Mouse (Mus musculus): Measurements from ENCODE around the gene 1300017J02Rik. TPM values are rescaled to one million over a fixed set of nuclear protein-coding genes. Genes with fewer than 3 reads are reported as not detected.

Gene 1300017J02Rik
- total and polyA plus RNA-seq, 3 experiments, result 0.62 to 2.6 TPM; not detected in 1

GRCm38 (mm10) chr9:103207846-103208245, 97.0 kb downstream of the 1300017J02Rik start:
- peaks cover 0 to 3% of the 10 kb centered on the region in 2 experiments; a peak in 2 of 4 replicates for H3K36me3 ChIP-seq (ENCODE audit: control insufficient read depth in 1 of 2, insufficient read depth in 2 of 2, low read length in 2 of 2)
- no peak overlapping the region for H3K27ac ChIP-seq (ENCODE audit: control insufficient read depth, low read depth, low read length)
- peak overlapping the region; percentile 52 for H3K9ac ChIP-seq (ENCODE audit: control insufficient read depth, low read depth, low read length, poor library complexity, severe bottlenecking)
- H3K27me3 ChIP-seq (ENCODE audit: control insufficient read depth in 1 of 2, insufficient read depth in 2 of 2, low read length in 2 of 2), result no peaks in the 10 kb centered on the region; a peak in 1 of 4 replicates
- no peaks in the 10 kb centered on the region for H3K9me3 ChIP-seq (replicated peaks; ENCODE audit: insufficient read depth, low read length)
- H3K4me1 ChIP-seq (ENCODE audit: control insufficient read depth in 1 of 2, insufficient read depth in 2 of 2, low read length in 2 of 2), result 0 out of 4 replicates have a peak, but pooled peaks cover 0 to 7% of the 10 kb centered on the region in 2 experiments
- H3K4me3 ChIP-seq (ENCODE audit: control insufficient read depth in 1 of 2, insufficient read depth in 1 of 2, low read depth in 2 of 2, low read length in 2 of 2), result peak overlapping the region in 1 of 2 experiments; percentile 36; a peak in 1 of 4 replicates
- no peaks in the 10 kb centered on the region for H3K79me2 ChIP-seq (ENCODE audit: control insufficient read depth, insufficient read depth, low read length, poor library complexity)
- peak; percentile 93 for DNase-seq (ENCODE audit: low read depth, low spot score)
- no peak for TF ChIP-seq CHD2 (IDR thresholded peaks at IDR 0.05; ENCODE audit: low read length)
- TF ChIP-seq GABPA (IDR thresholded peaks at IDR 0.05; ENCODE audit: low read depth, low read length), result no peak
- TF ChIP-seq NELFE (IDR thresholded peaks at IDR 0.05; ENCODE audit: low read depth, low read length), result no peak
- no peak for TF ChIP-seq CHD1 (IDR thresholded peaks at IDR 0.05; ENCODE audit: low read depth, low read length)
- peak; percentile 49 for TF ChIP-seq HCFC1 (IDR thresholded peaks at IDR 0.05; ENCODE audit: low read depth, low read length)
- no peak for TF ChIP-seq MAFK (IDR thresholded peaks at IDR 0.05; ENCODE audit: borderline replicate concordance, low read depth, low read length)
- no peak for TF ChIP-seq POLR2AphosphoS5 (IDR thresholded peaks at IDR 0.05; ENCODE audit: borderline replicate concordance, low read depth, low read length)
- TF ChIP-seq POLR2AphosphoS2 (IDR thresholded peaks at IDR 0.05; ENCODE audit: low read length), result no peak
- no peak for TF ChIP-seq MYB (IDR thresholded peaks at IDR 0.05; ENCODE audit: low read depth, low read length)
- peak; percentile 84 to 95 (median 91) for TF ChIP-seq CTCF (IDR thresholded peaks at IDR 0.05 in 2 of 3, conservative IDR thresholded peaks at IDR 0.05 in 1 of 3; ENCODE audit: control insufficient read depth in 1 of 3, insufficient read depth in 1 of 3, low read depth in 2 of 3, low read length in 3 of 3, poor library complexity in 1 of 3, severe bottlenecking in 1 of 3)
- TF ChIP-seq SMC3 (IDR thresholded peaks at IDR 0.05; ENCODE audit: low read depth, low read length), result peak; percentile 80
- TF ChIP-seq BHLHE40 (IDR thresholded peaks at IDR 0.05; ENCODE audit: borderline replicate concordance, low read depth, low read length), result no peak
- TF ChIP-seq ZC3H11A (IDR thresholded peaks at IDR 0.05; ENCODE audit: low read depth, low read length), result peak; percentile 51; the same call in 1 of the 2 replicates
- no peak for TF ChIP-seq ZMIZ1 (IDR thresholded peaks at IDR 0.05; ENCODE audit: low read depth, low read length)
- TF ChIP-seq ZNF384 (IDR thresholded peaks at IDR 0.05; ENCODE audit: low read depth, low read length), result peak; percentile 85
- TF ChIP-seq KAT2A (conservative IDR thresholded peaks at IDR 0.05; ENCODE audit: low read depth, low read length), result no peak
- no peak for TF ChIP-seq MEF2A (IDR thresholded peaks at IDR 0.05; ENCODE audit: extremely low read depth, insufficient replicate concordance, low read depth, low read length, poor library complexity, severe bottlenecking)
- TF ChIP-seq GATA1 (IDR thresholded peaks at IDR 0.05; ENCODE audit: low read depth, low read length), result no peak
- no peak for TF ChIP-seq TAL1 (IDR thresholded peaks at IDR 0.05; ENCODE audit: low read length)
- 0 out of 2 replicates have a peak, but pooled peaks have one; percentile 15 for TF ChIP-seq TBP (IDR thresholded peaks at IDR 0.05; ENCODE audit: low read depth, low read length)
- peak; percentile 67; the same call in 1 of the 2 replicates for TF ChIP-seq ETS1 (IDR thresholded peaks at IDR 0.05; ENCODE audit: low read depth, low read length)
- no peak for TF ChIP-seq USF1 (IDR thresholded peaks at IDR 0.05; ENCODE audit: low read depth, low read length)
- no peak for TF ChIP-seq POLR2A (IDR thresholded peaks at IDR 0.05; ENCODE audit: control insufficient read depth in 1 of 2, insufficient read depth in 1 of 2, low read depth in 1 of 2, low read length in 2 of 2, poor library complexity in 1 of 2)
- TF ChIP-seq E2F4 (IDR thresholded peaks at IDR 0.05; ENCODE audit: borderline replicate concordance, low read depth, low read length), result no peak
- TF ChIP-seq USF2 (IDR thresholded peaks at IDR 0.05; ENCODE audit: borderline replicate concordance in 1 of 2, insufficient read depth in 1 of 2, low read depth in 1 of 2, low read length in 2 of 2), result no peak
- TF ChIP-seq EP300 (IDR thresholded peaks at IDR 0.05; ENCODE audit: low read depth in 1 of 2, low read length in 2 of 2), result no peak
- TF ChIP-seq NRF1 (IDR thresholded peaks at IDR 0.05; ENCODE audit: insufficient read depth, low read depth, low read length, poor library complexity, severe bottlenecking), result no peak
- TF ChIP-seq MYC (IDR thresholded peaks at IDR 0.05; ENCODE audit: low read depth, low read length), result no peak
- TF ChIP-seq TCF12 (IDR thresholded peaks at IDR 0.05; ENCODE audit: low read depth, low read length), result no peak
- peak; percentile 82 for TF ChIP-seq MAZ (IDR thresholded peaks at IDR 0.05; ENCODE audit: low read depth, low read length)
- TF ChIP-seq MXI1 (IDR thresholded peaks at IDR 0.05; ENCODE audit: low read depth, low read length), result no peak
- TF ChIP-seq SIN3A (IDR thresholded peaks at IDR 0.05; ENCODE audit: low read length), result peak; percentile 51; the same call in 1 of the 2 replicates
- TF ChIP-seq UBTF (IDR thresholded peaks at IDR 0.05; ENCODE audit: borderline replicate concordance, insufficient read depth, low read depth, low read length), result no peak
- 0 out of 2 replicates have a peak, but pooled peaks have one; percentile 11 for TF ChIP-seq ELF1 (IDR thresholded peaks at IDR 0.05; ENCODE audit: low read depth, low read length)
- TF ChIP-seq JUND (IDR thresholded peaks at IDR 0.05; ENCODE audit: low read depth, low read length), result no peak
- TF ChIP-seq MAX (IDR thresholded peaks at IDR 0.05; ENCODE audit: low read length), result peak; percentile 62; the same call in 1 of the 2 replicates
- TF ChIP-seq ZKSCAN1 (IDR thresholded peaks at IDR 0.05; ENCODE audit: low read depth, low read length), result no peak
